Mouse (Mus musculus) heart, embryonic 14.5 days (tissue): Measurements from ENCODE around the gene Stk35. TPM values are rescaled to one million over a fixed set of nuclear protein-coding genes. Genes with fewer than 3 reads are reported as not detected.

Source experiments
- ATAC-seq: fragments of 200-750 bp; cut with Nextera tagmentation; 2 replicates; pipeline ENCODE4 v1.8.0; 2017; ENCODE audit warnings: low read depth, moderate TSS enrichment; ENCODE audit not compliant: insufficient number of reproducible peaks, insufficient read depth, low FRiP score
- H3K27ac ChIP-seq, 2 experiments: fragments of 200-500 bp in 1 of 2; fragments of 300-500 bp in 1 of 2; sonication (generic) in 1 of 2; replicated peaks in 1 of 2; 2 replicates each; pipeline ENCODE4 v1.5.1; 2012 to 2014; ENCODE audit warnings: low read depth in 2 of 2, low read length in 2 of 2, control low read depth in 1 of 2, mild to moderate bottlenecking in 1 of 2, mixed read lengths in 1 of 2; ENCODE audit not compliant: control insufficient read depth in 1 of 2, insufficient read depth in 1 of 2
- H3K27me3 ChIP-seq: fragments of 300-500 bp; sonication (generic); 2 replicates; pipeline ENCODE4 v1.6.1; 2014; ENCODE audit warnings: mild to moderate bottlenecking, low read length, control low read depth; ENCODE audit not compliant: control insufficient read depth, insufficient read depth
- H3K36me3 ChIP-seq: fragments of 300-500 bp; sonication (generic); 2 replicates; pipeline ENCODE4 v1.6.1; 2014; ENCODE audit warnings: mild to moderate bottlenecking, control low read depth, low read length, mixed read lengths; ENCODE audit not compliant: control insufficient read depth, insufficient read depth
- H3K4me1 ChIP-seq, 2 experiments: fragments of 200-500 bp in 1 of 2; fragments of 300-500 bp in 1 of 2; sonication (generic) in 1 of 2; 2 replicates each; pipeline ENCODE4 v1.6.1; 2012 to 2014; ENCODE audit warnings: low read length in 2 of 2, control low read depth in 1 of 2, mixed read lengths in 1 of 2; ENCODE audit not compliant: control insufficient read depth in 2 of 2, insufficient read depth in 2 of 2
- H3K4me2 ChIP-seq: fragments of 300-500 bp; sonication (generic); 2 replicates; pipeline ENCODE4 v1.6.1; 2014; ENCODE audit warnings: mild to moderate bottlenecking, low read length
- H3K4me3 ChIP-seq, 2 experiments: fragments of 200-500 bp in 1 of 2; fragments of 300-500 bp in 1 of 2; sonication (generic) in 1 of 2; 2 replicates each; pipeline ENCODE4 v1.5.1; 2012 to 2014; ENCODE audit warnings: low read length in 2 of 2, mild to moderate bottlenecking in 2 of 2, control low read depth in 1 of 2, low read depth in 1 of 2, moderate library complexity in 1 of 2; ENCODE audit not compliant: control insufficient read depth in 1 of 2, insufficient read depth in 1 of 2
- H3K9ac ChIP-seq: fragments of 300-500 bp; sonication (generic); 2 replicates; pipeline ENCODE4 v1.6.1; 2014; ENCODE audit warnings: mild to moderate bottlenecking, low read length
- H3K9me3 ChIP-seq: fragments of 300-500 bp; sonication (generic); 2 replicates; pipeline ENCODE4 v1.6.1; 2016; ENCODE audit warnings: low read length, control low read depth; ENCODE audit not compliant: control insufficient read depth
- WGBS: fragments of 180-500 bp; shearing (Covaris S2); extraction: QIAGEN DNeasy Blood & Tissue Kit; methylation state at CpG from one replicate; pipeline ENCODE4 v1.1.7; 2014; 5-methylcytosine and 5-hydroxymethylcytosine counted together
- polyA plus RNA-seq: library from polyadenylated mRNA; unstranded; fragments of >200 nt; fragmentation: Nextera tagmentation; extraction: Ambion mirVana; gene quantifications from 2 replicates; pipeline ENCODE4 v1.2.1, GENCODE M21; 2014

Gene Stk35
- polyA plus RNA-seq, 1 experiment from 2014 or later = 10.4 TPM

GRCm38 (mm10) chr2:129864958-129865357 lies 64.6 kb downstream of the Stk35 start:
- Histone ChIP-seq H3K36me3 (no peaks in the 10 kb centered on the region), H3K4me3 (no peak overlapping the region), H3K4me1 (no peaks in the 10 kb centered on the region), H3K27me3 (no peaks in the 10 kb centered on the region), H3K9me3 (no peaks in the 10 kb centered on the region), H3K4me2 (no peak overlapping the region), H3K27ac (no peak overlapping the region), H3K9ac (no peak overlapping the region)
- no peak for ATAC-seq
- WGBS = 70% methylated on average over 3 of the region's 3 CpGs

- H3K4me1 ChIP-seq = peaks cover 13 to 23% of the 10 kb centered on the region in 2 experiments
- H3K4me3 ChIP-seq = no peak overlapping the region
- H3K27me3 ChIP-seq = no peaks in the 10 kb centered on the region
- H3K4me2 ChIP-seq = no peak overlapping the region
- no peaks in the 10 kb centered on the region for H3K36me3 ChIP-seq
- no peaks in the 10 kb centered on the region for H3K9me3 ChIP-seq
- H3K9ac ChIP-seq = no peak overlapping the region
- no peak for ATAC-seq
- no peak overlapping the region for H3K27ac ChIP-seq
- WGBS = 84% methylated on average over 5 of the region's 5 CpGs
Observed at GRCm38 (mm10) chr2:129869151-129869550, 68.8 kb downstream of the Stk35 start.

- Histone ChIP-seq H3K4me3 (no peak overlapping the region), H3K9me3 (no peaks in the 10 kb centered on the region), H3K4me1 (peaks cover 13 to 24% of the 10 kb centered on the region in 2 experiments), H3K27me3 (no peaks in the 10 kb centered on the region), H3K4me2 (peak overlapping the region; percentile 34), H3K9ac (peak overlapping the region; percentile 30; the same call in 1 of the 2 replicates), H3K36me3 (no peaks in the 10 kb centered on the region), H3K27ac (peak overlapping the region; percentile 46 to 85)
- 51% methylated on average over 5 of the region's 5 CpGs for WGBS
- ATAC-seq = peak; percentile 78
Observed at GRCm38 (mm10) chr2:129871246-129871645, 70.9 kb downstream of the Stk35 start.

- Histone ChIP-seq H3K4me2 (peak overlapping the region; percentile 34; the same call in 1 of the 2 replicates), H3K36me3 (no peaks in the 10 kb centered on the region), H3K27ac (peak overlapping the region; percentile 62 to 85), H3K4me3 (no peak overlapping the region), H3K9ac (no peak overlapping the region), H3K27me3 (no peaks in the 10 kb centered on the region), H3K4me1 (peaks cover 13 to 24% of the 10 kb centered on the region in 2 experiments), H3K9me3 (no peaks in the 10 kb centered on the region)
- ATAC-seq = no peak
- 50% methylated on average over 7 of the region's 7 CpGs for WGBS
Observed at GRCm38 (mm10) chr2:129872071-129872470, 71.8 kb downstream of the Stk35 start.

GRCm38 (mm10) chr2:129873489-129873888 lies 73.2 kb downstream of the Stk35 start:
- H3K9ac ChIP-seq = no peak overlapping the region
- no peak for ATAC-seq

GRCm38 (mm10) chr2:129874084-129874483 lies 73.8 kb downstream of the Stk35 start:
- WGBS = 41% methylated on average over 9 of the region's 9 CpGs
- H3K36me3 ChIP-seq = no peaks in the 10 kb centered on the region
- no peaks in the 10 kb centered on the region for H3K27me3 ChIP-seq
- no peak overlapping the region for H3K9ac ChIP-seq
- H3K4me2 ChIP-seq = no peak overlapping the region
- no peaks in the 10 kb centered on the region for H3K9me3 ChIP-seq
- H3K27ac ChIP-seq = no peak overlapping the region
- no peak for ATAC-seq
- peaks cover 13 to 24% of the 10 kb centered on the region in 2 experiments for H3K4me1 ChIP-seq
- H3K4me3 ChIP-seq = no peak overlapping the region

More at GRCm38 (mm10) chr2:129873489-129873888, 73.2 kb downstream of the Stk35 start:
- peaks cover 13 to 24% of the 10 kb centered on the region in 2 experiments for H3K4me1 ChIP-seq
- WGBS = 5% methylated on average over 5 of the region's 5 CpGs
- no peak overlapping the region for H3K27ac ChIP-seq
- no peaks in the 10 kb centered on the region for H3K36me3 ChIP-seq
- no peaks in the 10 kb centered on the region for H3K27me3 ChIP-seq
- no peaks in the 10 kb centered on the region for H3K9me3 ChIP-seq
- H3K4me3 ChIP-seq = no peak overlapping the region
- no peak overlapping the region for H3K4me2 ChIP-seq

GRCm38 (mm10) chr2:129874509-129875095 lies 74.3 kb downstream of the Stk35 start:
- 71% methylated on average over 10 of the region's 10 CpGs for WGBS
- no peaks in the 10 kb centered on the region for H3K9me3 ChIP-seq
- no peak overlapping the region for H3K9ac ChIP-seq

GRCm38 (mm10) chr2:129876935-129877334 lies 76.6 kb downstream of the Stk35 start:
- no peak overlapping the region for H3K4me2 ChIP-seq
- H3K9ac ChIP-seq = no peak overlapping the region
- no peaks in the 10 kb centered on the region for H3K9me3 ChIP-seq
- no peak overlapping the region for H3K4me3 ChIP-seq
- ATAC-seq = no peak
- no peak overlapping the region for H3K27ac ChIP-seq
- no peaks in the 10 kb centered on the region for H3K36me3 ChIP-seq
- H3K27me3 ChIP-seq = no peaks in the 10 kb centered on the region
- H3K4me1 ChIP-seq = peaks cover 3 to 9% of the 10 kb centered on the region in 2 experiments

More at GRCm38 (mm10) chr2:129874509-129875095, 74.3 kb downstream of the Stk35 start:
- Histone ChIP-seq H3K36me3 (no peaks in the 10 kb centered on the region), H3K4me3 (no peak overlapping the region), H3K4me2 (no peak overlapping the region), H3K4me1 (peaks cover 13 to 24% of the 10 kb centered on the region in 2 experiments), H3K27me3 (no peaks in the 10 kb centered on the region), H3K27ac (no peak overlapping the region)
- no peak for ATAC-seq
